12 mouse cellular contexts compared by ENCODE assay signal in the genomic region with DNA sequence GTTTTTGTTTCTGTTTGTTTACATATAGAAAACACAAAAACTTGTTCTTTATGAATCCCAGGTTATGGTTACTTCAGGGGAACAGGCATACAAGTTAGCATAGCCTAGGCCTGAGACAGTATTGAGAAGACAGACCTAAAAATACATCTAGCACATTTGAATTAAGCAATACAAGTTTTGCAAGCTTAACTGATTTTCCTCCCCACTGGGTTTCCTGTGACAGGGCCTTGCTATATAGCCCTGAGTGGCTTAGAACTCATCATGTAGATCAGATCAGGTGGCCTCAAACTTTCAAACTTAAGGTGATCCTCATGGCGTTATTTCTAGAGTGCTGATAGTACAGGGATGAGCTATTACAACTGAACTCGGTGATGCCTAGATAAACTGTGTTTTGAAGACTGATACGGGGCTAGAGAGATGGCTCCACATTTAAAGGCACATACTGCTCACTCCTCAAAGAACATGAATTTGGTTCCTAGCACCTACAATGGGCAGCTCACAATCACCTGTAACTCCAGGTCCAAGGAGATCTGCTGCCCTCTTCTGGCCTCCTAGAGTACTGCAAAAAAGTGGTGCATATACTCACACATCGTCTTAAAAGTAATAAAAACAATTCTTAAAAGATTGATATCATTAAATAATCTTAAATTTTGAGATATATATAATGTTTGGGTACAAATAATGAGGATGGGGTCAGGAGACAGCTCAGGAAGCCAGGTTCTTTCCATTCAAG.
DNase-seq lines count a peak whose midpoint lies in the region; ATAC-seq and TF ChIP-seq lines count a peak whose summit lies in the region.
"Had no signal": no experiment of that assay in that cellular context is flagged by ENCODE, and none has a peak within 500 bp of the region (broad histone marks: within the 10 kb centered on the region; RNA-seq: fewer than 3 reads in every experiment).

No protein-coding gene starts in this region.

- no peak for ATAC-seq in intestine, postnatal 0 days
- no peak for ATAC-seq in intestine, embryonic 16.5 days
- no peak for ATAC-seq in megakaryocyte-erythroid progenitor cell, adult 5-6 weeks (replicated peaks; ENCODE audit: low FRiP score, low TSS enrichment, poor library complexity, severe bottlenecking)

- no peak overlapping the region for H3K4me2 ChIP-seq in intestine, postnatal 0 days (replicated peaks; ENCODE audit: low read depth)
- no peak overlapping the region for H3K4me2 ChIP-seq in intestine, embryonic 16.5 days (ENCODE audit: low read depth, low read length)

- no peaks in the 10 kb centered on the region for H3K4me1 ChIP-seq in intestine, postnatal 0 days (replicated peaks; ENCODE audit: control insufficient read depth, insufficient read depth, low read length)
- no peaks in the 10 kb centered on the region for H3K4me1 ChIP-seq in intestine, embryonic 16.5 days (ENCODE audit: control insufficient read depth, insufficient read depth, low read length)

- H3K36me3 ChIP-seq in intestine, postnatal 0 days (ENCODE audit: control insufficient read depth, insufficient read depth), result no peaks in the 10 kb centered on the region
- no peaks in the 10 kb centered on the region for H3K36me3 ChIP-seq in intestine, embryonic 16.5 days (ENCODE audit: control insufficient read depth, insufficient read depth, low read length)

- DNase-seq in thymus, postnatal 14 days, result peak; percentile 20
- no peak for DNase-seq in thymus, adult 18-20 months
- peak; percentile 55 for DNase-seq in ZHBTc4 (ENCODE audit: low read depth, low spot score)
- no peak for DNase-seq in adrenal gland, adult (ENCODE audit: inconsistent age in 2 of 2, low spot score in 1 of 2)
- DNase-seq: adrenal gland, postnatal 36 days; cerebellum, adult 11-12 months; embryo, embryonic 11 days; heart, adult 18-20 months; left cerebral cortex, postnatal 4 days had no signal

- no peak overlapping the region for H3K4me3 ChIP-seq in intestine, postnatal 0 days (ENCODE audit: low read depth, low read length)
- H3K4me3 ChIP-seq in intestine, embryonic 16.5 days (ENCODE audit: low read length), result no peak overlapping the region

- H3K27me3 ChIP-seq in intestine, postnatal 0 days (replicated peaks; ENCODE audit: control insufficient read depth, insufficient read depth, low read length), result no peaks in the 10 kb centered on the region
- no peaks in the 10 kb centered on the region for H3K27me3 ChIP-seq in intestine, embryonic 16.5 days (replicated peaks; ENCODE audit: control insufficient read depth, insufficient read depth, low read length)

- no peak overlapping the region for H3K9ac ChIP-seq in intestine, postnatal 0 days (ENCODE audit: low read depth, low read length)
- no peak overlapping the region for H3K9ac ChIP-seq in intestine, embryonic 16.5 days (ENCODE audit: low read depth, low read length)

- 96% methylated on average over 4 of the region's 4 CpGs for WGBS in intestine, postnatal 0 days
- 95% methylated on average over 4 of the region's 4 CpGs for WGBS in intestine, embryonic 16.5 days

- H3K9me3 ChIP-seq in intestine, postnatal 0 days (ENCODE audit: control insufficient read depth), result no peaks in the 10 kb centered on the region
- no peaks in the 10 kb centered on the region for H3K9me3 ChIP-seq in intestine, embryonic 16.5 days (ENCODE audit: control insufficient read depth, low read length)

- no peak overlapping the region for H3K27ac ChIP-seq in intestine, postnatal 0 days (ENCODE audit: low read depth, low read length)
- H3K27ac ChIP-seq in intestine, embryonic 16.5 days (ENCODE audit: low read length), result no peak overlapping the region

- TF ChIP-seq CTCF in intestine, postnatal 0 days (IDR thresholded peaks at IDR 0.05; ENCODE audit: low read depth), result peak; percentile 42

Comparison
In these comparisons a context has a peak if more than half of its experiments do, and no peak if none do; other contexts are left out.
1. DNase-seq: peak in thymus, postnatal 14 days (single experiment) and ZHBTc4 (single experiment); none in thymus, adult 18-20 months (0 of 2) and adrenal gland, adult (0 of 2).